Mouse (Mus musculus): ENCODE data around the gene Zbtb9.

Zbtb9 gene

DNA sequence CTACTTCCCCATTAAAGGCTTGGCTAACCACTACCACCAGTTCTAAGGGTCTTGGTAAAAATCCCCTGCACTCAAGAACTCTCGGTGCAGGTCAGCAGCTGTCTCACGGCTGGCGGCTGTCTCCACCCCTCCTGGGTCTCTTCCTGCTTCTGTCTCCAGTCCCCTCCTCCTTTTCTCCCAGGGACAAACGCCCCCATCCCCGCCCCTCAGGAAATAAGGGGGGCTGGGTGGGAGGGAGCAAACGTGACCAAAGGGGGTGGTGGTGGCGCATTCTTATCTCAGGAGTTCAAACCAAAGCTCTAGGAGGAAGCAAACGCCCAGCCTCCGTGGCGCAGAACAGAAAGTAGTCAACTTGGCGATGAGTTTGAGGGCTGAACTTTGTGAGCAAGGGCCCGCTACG lies 83.2 kb downstream of the Zbtb9 start:
- in situ Hi-C loops (cut with MboI; ENCODE audit: low pct_unique_long_range_greater_than_20kb in 1 of 2, low sequenced_read_pairs in 2 of 2, unreplicated experiment in 1 of 2), result no loop called here

- in situ Hi-C loops (cut with MboI; ENCODE audit: low pct_unique_long_range_greater_than_20kb in 1 of 2, low sequenced_read_pairs in 2 of 2, unreplicated experiment in 1 of 2), result no loop called here
These were observed 84.0 kb downstream of the Zbtb9 start, which contains the start of gene Itpr3 for GRCm38 (mm10) chr17:27056812-27057516. Gene Itpr3 (plus strand): TSS chr17:27057304.

DNA sequence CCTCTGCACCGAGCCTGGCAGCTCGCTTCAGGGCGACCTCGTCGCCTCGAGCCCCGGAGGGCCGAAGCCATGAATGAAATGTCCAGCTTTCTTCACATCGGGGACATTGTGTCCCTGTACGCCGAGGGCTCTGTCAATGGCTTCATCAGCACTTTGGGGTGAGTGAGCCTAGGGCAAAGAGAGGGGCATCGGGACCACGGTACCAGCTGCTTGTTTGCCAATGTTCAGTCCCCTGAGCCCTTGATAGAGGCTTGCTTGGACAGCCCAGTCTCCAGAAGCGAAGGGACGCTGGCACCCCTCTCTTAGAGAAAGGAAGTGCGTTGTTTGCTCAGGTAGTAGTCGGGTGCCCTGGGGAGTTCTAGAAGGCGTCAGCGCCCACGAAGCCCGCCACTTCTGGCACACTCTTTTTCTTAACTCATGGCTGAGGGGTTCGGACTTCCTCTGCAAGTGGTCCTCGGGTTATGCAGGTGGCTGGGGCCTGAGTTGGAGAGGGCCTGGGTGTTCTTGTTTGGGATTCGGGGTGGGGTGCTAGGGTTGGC lies 84.6 kb downstream of the Zbtb9 start:
- in situ Hi-C loops (cut with MboI; ENCODE audit: low pct_unique_long_range_greater_than_20kb in 1 of 2, low sequenced_read_pairs in 2 of 2, unreplicated experiment in 1 of 2), result no loop called here

Measured in mouse embryonic stem cell (cell line).